Mouse (Mus musculus) forebrain, postnatal 0 days (tissue): ENCODE data around the gene Rpl31. TPM values are rescaled to one million over a fixed set of nuclear protein-coding genes. Genes with fewer than 3 reads are reported as not detected.

Source experiments
- ATAC-seq: fragments of 200-750 bp; cut with Nextera tagmentation; 2 replicates; pipeline ENCODE4 v1.8.0; 2017; ENCODE audit warnings: mild to moderate bottlenecking, moderate library complexity
- DNase-seq: peaks from one replicate; pipeline ENCODE4 v3.0.0-alpha.2; 2015
- H3K27ac ChIP-seq: fragments of 300-500 bp; sonication (generic); 2 replicates; pipeline ENCODE4 v1.5.1; 2014; ENCODE audit warnings: low read depth, mild to moderate bottlenecking, antibody characterized with exemption, low read length, moderate library complexity, mixed read lengths
- H3K27me3 ChIP-seq: fragments of 300-500 bp; sonication (generic); 2 replicates; pipeline ENCODE4 v1.6.1; 2014; ENCODE audit warnings: mild to moderate bottlenecking, low read length, mixed read lengths; ENCODE audit not compliant: insufficient read depth
- H3K36me3 ChIP-seq: fragments of 300-500 bp; sonication (generic); 2 replicates; pipeline ENCODE4 v1.6.1; 2014; ENCODE audit warnings: mild to moderate bottlenecking, moderate library complexity; ENCODE audit not compliant: insufficient read depth
- H3K4me1 ChIP-seq: fragments of 300-500 bp; sonication (generic); 2 replicates; pipeline ENCODE4 v1.6.1; 2014; ENCODE audit warnings: antibody characterized with exemption; ENCODE audit not compliant: insufficient read depth
- H3K4me2 ChIP-seq: fragments of 300-500 bp; sonication (generic); 2 replicates; pipeline ENCODE4 v1.6.1; 2014; ENCODE audit warnings: low read depth, mild to moderate bottlenecking, moderate library complexity
- H3K4me3 ChIP-seq: fragments of 300-500 bp; sonication (generic); 2 replicates; pipeline ENCODE4 v1.5.1; 2014; ENCODE audit warnings: low read depth, low read length, mixed read lengths
- H3K9ac ChIP-seq: fragments of 300-500 bp; sonication (generic); 2 replicates; pipeline ENCODE4 v1.6.1; 2014; ENCODE audit warnings: mild to moderate bottlenecking
- H3K9me3 ChIP-seq: fragments of 300-500 bp; sonication (generic); 2 replicates; pipeline ENCODE4 v1.6.1; 2016; ENCODE audit warnings: low read length
- CTCF ChIP-seq: sonication (generic); IDR thresholded peaks from 2 replicates; pipeline ENCODE4 v1.5.1; 2016; ENCODE audit warnings: antibody characterized with exemption, control low read depth, low read depth
- WGBS: fragments of 180-500 bp; shearing (Covaris S2); extraction: QIAGEN DNeasy Blood & Tissue Kit; methylation state at CpG from one replicate; pipeline ENCODE4 v1.1.7; 2014; 5-methylcytosine and 5-hydroxymethylcytosine counted together
- polyA plus RNA-seq: library from polyadenylated mRNA; unstranded; fragments of >200 nt; fragmentation: Nextera tagmentation; extraction: Ambion mirVana; gene quantifications from 2 replicates; pipeline ENCODE4 v1.2.1, GENCODE M21; 2015
- total RNA-seq: library from RNA; depleted of rRNA; stranded (reverse); fragments of >200 nt; gene quantifications from 2 replicates; pipeline ENCODE4 v1.2.3, GENCODE M21; 2014

Rpl31 gene
- total and polyA plus RNA-seq, 2 experiments from 2014 or later = 365 to 428 TPM

DNA sequence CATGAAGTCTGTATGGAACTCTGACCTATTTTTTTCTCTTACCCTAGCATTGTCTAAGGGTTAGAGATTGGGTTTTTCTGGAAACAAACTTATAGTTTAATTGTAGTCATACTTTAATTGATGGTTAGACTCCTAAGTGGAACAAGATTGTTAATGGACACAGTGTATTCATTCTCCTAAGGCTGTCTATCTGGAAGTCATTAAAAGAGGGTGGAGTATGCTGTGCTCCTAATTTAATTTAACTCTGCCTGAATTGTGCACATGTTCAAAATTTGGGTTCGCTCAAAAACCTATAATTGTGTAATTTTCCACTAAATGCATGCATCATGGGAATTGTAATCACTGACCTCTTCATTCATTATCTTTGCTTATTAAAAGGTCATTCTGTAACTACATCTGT, 2.1 kb upstream of the Rpl31 start:
- Histone ChIP-seq H3K4me2 (no peak overlapping the region), H3K27ac (no peak overlapping the region), H3K9me3 (no peaks in the 10 kb centered on the region), H3K4me3 (no peak overlapping the region), H3K27me3 (no peaks in the 10 kb centered on the region), H3K36me3 (peaks cover 8% of the 10 kb centered on the region), H3K9ac (no peak overlapping the region), H3K4me1 (0 out of 2 replicates have a peak, but pooled peaks cover 4% of the 10 kb centered on the region)
- no peak for TF ChIP-seq CTCF
- DNase-seq (no peak), ATAC-seq (no peak)
- 78% methylated on average over 1 of the region's 1 CpGs for WGBS

DNA sequence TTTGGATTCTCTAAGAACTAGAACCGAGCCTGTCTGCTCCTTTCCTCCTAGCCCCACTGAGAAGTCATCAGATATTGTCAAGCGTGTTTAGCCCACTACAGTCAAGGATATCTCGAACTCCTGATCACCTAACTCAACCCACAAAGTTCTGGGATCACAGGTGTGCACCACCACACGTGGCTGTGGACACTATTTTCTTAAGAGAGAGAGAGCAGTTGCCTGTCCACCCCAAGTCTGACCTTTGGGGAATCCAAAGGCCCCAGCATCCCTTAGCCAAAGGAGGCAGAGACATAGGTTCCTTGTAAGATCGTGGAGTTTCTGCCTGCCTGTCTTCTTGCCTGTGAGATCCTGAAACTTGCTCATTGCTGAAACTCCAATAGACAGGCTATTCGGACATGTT, 597 bp upstream of the Rpl31 start:
- DNase-seq = no peak
- peaks cover 20% of the 10 kb centered on the region for H3K36me3 ChIP-seq
- H3K4me1 ChIP-seq = 0 out of 2 replicates have a peak, but pooled peaks cover 4% of the 10 kb centered on the region
- TF ChIP-seq CTCF = no peak
- H3K9me3 ChIP-seq = no peaks in the 10 kb centered on the region
- H3K27me3 ChIP-seq = no peaks in the 10 kb centered on the region
- peak overlapping the region; percentile 72 for H3K4me2 ChIP-seq
- WGBS = 20% methylated on average over 6 of the region's 6 CpGs
- peak overlapping the region; percentile 76 for H3K4me3 ChIP-seq
- peak overlapping the region; percentile 91 for H3K27ac ChIP-seq
- ATAC-seq = peak; percentile 5
- peak overlapping the region; percentile 96 for H3K9ac ChIP-seq

DNA sequence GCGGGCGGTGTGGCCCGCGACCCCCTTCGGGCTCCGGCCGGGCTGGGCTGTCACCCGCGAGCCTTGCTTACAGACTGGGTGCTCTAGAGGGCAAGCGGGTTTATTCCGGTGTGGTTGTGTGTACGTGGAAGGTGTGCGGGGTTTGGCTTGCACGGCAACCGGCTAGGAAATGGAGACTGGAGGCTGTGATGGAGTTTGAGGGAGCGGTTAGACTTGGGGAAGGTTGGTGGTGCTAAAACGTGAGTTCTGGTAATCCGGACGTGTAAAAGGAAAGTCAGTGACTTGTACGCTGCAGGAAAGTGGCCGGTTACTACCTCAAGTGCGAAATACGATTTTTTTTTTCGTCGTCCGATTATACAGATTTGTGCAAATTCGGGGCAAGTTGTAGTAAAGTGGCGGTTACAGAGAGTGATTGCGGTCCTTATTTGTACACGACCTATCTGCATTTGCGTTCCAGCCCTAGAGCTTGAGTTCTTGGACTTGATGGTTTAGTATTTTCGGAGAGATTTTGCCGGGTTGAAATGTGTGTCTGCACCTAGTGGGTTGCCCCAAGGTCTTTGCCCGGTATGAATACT, 712 bp downstream of the Rpl31 start:
- ATAC-seq (peak; percentile 32), DNase-seq (peak; percentile 58)
- Histone ChIP-seq H3K27me3 (no peaks in the 10 kb centered on the region), H3K27ac (peak overlapping the region; percentile 91), H3K4me2 (peak overlapping the region; percentile 72), H3K4me1 (0 out of 2 replicates have a peak, but pooled peaks cover 4% of the 10 kb centered on the region), H3K9ac (peak overlapping the region; percentile 96), H3K9me3 (no peaks in the 10 kb centered on the region), H3K4me3 (peak overlapping the region; percentile 76), H3K36me3 (peaks cover 33% of the 10 kb centered on the region)
- 1% methylated on average over 34 of the region's 34 CpGs for WGBS
- no peak for TF ChIP-seq CTCF

DNA sequence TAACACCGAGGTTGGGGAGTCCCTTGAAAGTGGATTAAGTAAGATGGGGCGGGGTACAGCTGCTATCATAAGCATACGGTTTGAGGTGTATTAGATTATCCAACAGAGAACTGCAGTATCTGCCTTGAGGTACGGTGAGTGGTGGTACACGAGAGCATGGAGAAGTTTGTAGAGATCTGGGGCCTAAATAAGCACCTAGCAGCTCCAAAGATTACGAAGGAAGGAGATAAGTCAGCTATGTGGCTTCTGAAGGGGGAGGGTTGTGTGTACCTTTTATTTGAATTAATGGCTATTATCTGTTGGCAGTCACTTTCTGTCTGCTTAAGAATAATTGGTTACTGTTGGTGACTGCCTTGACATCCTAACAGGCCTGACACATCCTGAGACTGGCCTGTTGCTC, 2.8 kb downstream of the Rpl31 start:
- no peak overlapping the region for H3K9ac ChIP-seq
- ATAC-seq (no peak), DNase-seq (no peak)
- H3K4me1 ChIP-seq = 0 out of 2 replicates have a peak, but pooled peaks cover 4% of the 10 kb centered on the region
- peaks cover 47% of the 10 kb centered on the region for H3K36me3 ChIP-seq
- TF ChIP-seq CTCF = no peak
- no peak overlapping the region for H3K4me2 ChIP-seq
- no peaks in the 10 kb centered on the region for H3K27me3 ChIP-seq
- no peak overlapping the region for H3K27ac ChIP-seq
- 92% methylated on average over 6 of the region's 6 CpGs for WGBS
- no peak overlapping the region for H3K4me3 ChIP-seq
- no peaks in the 10 kb centered on the region for H3K9me3 ChIP-seq

DNA sequence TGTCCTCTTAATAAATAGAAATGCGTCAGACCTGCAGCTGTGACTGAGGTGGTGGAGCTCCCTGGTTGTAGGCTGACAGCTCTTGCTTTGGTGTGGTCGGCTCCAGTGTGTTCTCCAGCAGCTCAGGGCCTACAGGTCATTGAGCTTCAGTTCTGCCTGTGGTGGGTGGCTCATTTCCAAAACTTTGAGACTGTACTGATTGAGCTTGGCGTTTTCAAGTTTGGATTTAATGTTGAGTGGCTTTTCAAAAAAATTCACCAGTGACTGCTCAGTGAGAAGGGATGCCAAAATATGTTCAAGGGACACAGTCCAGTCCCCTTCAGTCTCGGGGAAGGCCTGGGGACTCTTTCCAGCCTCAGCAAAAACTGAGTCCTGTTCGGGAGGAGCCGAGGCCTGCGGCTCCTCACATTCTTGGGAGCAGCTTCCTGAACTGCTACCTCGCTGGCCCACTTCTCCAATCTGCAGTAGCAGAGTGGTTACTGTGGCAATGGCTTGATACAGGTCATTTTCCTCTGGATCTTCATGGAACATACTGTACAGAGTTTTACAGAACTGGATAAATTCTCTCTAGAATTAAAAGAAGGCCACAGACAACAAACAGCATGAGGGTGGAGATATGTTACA, 4.7 kb downstream of the Rpl31 start:
- no peak overlapping the region for H3K4me2 ChIP-seq
- H3K27ac ChIP-seq = no peak overlapping the region
- ATAC-seq = no peak
- no peaks in the 10 kb centered on the region for H3K4me1 ChIP-seq
- no peak overlapping the region for H3K9ac ChIP-seq
- H3K4me3 ChIP-seq = no peak overlapping the region
- H3K36me3 ChIP-seq = peaks cover 52% of the 10 kb centered on the region
- no peaks in the 10 kb centered on the region for H3K27me3 ChIP-seq
- WGBS = 74% methylated on average over 8 of the region's 8 CpGs
- TF ChIP-seq CTCF = no peak
- no peaks in the 10 kb centered on the region for H3K9me3 ChIP-seq
- DNase-seq = no peak

DNA sequence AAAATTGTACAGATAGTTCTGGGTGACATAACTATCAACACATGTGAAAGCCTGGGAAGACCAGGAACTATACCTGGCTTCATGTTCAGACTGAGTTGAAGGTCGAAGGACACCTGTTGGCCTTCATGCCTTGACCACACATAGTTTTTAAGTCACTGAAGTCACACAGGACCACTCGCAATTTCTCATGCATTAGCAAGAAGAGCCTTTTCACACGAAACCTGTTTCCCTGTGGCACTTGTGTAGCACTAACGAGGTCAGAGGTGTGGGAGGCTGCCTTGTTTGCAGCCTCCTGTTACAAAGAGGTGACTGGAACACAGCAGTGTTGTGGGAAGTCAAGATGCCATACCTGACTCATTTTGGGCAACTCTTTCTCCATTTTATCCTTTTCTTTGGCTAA, 5.7 kb downstream of the Rpl31 start:
- WGBS = 57% methylated on average over 4 of the region's 4 CpGs
- H3K36me3 ChIP-seq = peaks cover 52% of the 10 kb centered on the region
- TF ChIP-seq CTCF = no peak

DNA sequence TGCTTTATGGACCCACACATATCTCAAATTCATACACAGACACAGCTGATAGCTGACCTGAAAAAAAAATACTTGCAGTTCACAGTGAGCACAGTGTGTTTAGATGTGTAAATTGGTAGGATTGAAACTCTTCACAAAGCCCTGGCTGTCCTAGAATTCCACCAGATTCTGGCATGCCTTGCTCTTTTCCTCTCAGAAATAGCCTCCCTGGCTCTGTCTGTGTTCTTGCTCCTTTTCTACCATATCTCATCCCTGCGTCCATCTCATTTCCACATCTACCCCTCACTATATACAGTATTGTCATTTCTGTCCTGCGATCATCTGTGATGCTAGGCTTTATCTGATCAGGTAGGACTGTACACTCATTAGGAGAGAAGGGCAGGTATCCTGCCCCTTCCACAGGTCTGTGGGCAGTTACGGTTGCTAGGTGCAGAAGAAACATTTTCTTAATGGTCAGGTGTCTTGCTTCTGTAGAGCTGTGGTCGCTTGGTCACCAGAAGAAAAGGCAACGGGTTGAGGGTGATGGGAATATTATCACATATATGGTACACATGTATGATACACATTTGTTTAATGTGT, 6.7 kb downstream of the Rpl31 start:
- H3K9ac ChIP-seq = no peak overlapping the region
- no peak for TF ChIP-seq CTCF
- H3K27ac ChIP-seq = no peak overlapping the region
- no peak for ATAC-seq
- DNase-seq = no peak
- peaks cover 52% of the 10 kb centered on the region for H3K36me3 ChIP-seq
- H3K4me2 ChIP-seq = no peak overlapping the region
- no peaks in the 10 kb centered on the region for H3K4me1 ChIP-seq
- 86% methylated on average over 5 of the region's 5 CpGs for WGBS
- H3K4me3 ChIP-seq = no peak overlapping the region
- H3K27me3 ChIP-seq = no peaks in the 10 kb centered on the region
- H3K9me3 ChIP-seq = no peaks in the 10 kb centered on the region

More for the DNA sequence above, 5.7 kb downstream of the Rpl31 start:
- Histone ChIP-seq H3K27ac (no peak overlapping the region), H3K27me3 (no peaks in the 10 kb centered on the region), H3K4me2 (no peak overlapping the region), H3K9me3 (no peaks in the 10 kb centered on the region), H3K9ac (no peak overlapping the region), H3K4me1 (no peaks in the 10 kb centered on the region), H3K4me3 (no peak overlapping the region)
- ATAC-seq (no peak), DNase-seq (no peak)
